Mouse (Mus musculus) lung, adult 18-20 months (tissue): ENCODE results near the gene St8sia4.

Experiments used
- DNase-seq, 2 experiments: peaks; one replicate each; pipeline ENCODE4 v3.0.0; 2022; ENCODE audit warnings: mixed read lengths in 2 of 2

The St8sia4 gene

DNA sequence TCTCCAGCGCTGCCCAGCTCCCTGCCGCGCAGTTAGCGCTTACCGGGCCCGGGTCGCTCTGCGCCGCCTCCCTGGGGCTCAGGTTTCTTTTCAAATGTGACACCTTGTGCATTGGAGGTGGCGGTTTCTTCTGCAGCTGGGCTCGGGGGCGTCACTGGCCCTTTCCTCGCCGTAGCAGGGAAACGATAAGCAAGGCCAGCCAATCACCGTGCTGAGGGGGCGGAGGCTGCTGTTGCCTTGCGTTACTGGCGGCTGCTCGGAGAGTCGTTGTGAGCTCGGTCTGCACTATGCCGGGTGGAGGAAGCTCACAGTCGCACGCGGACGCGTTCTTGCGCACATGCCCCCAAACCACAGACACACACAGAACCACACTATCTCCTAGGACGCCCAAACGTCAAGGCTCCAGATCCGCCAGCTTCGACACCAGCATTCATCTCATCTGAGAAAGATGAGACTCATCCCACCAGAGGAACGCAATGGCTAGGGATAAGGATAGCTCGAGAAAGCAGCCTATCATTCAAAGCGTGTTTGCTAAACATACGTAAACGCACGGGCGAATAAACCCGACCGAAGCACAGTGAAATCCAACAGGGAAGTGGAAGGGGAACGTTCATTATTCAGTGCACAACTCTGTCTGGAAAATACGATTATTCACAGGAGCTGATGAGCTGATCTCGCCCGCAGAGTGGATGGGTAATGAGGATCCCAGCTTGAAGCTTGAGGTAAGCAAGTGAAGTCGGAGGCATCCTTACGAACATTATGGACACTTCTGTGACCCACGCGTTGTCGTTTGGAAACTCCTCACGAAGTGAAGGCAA is at the start of gene St8sia4:
TSS of gene St8sia4 (minus strand) at position 137 of the 818 bp plus-strand sequence.
- peak; percentile 85 to 86 for DNase-seq

DNA sequence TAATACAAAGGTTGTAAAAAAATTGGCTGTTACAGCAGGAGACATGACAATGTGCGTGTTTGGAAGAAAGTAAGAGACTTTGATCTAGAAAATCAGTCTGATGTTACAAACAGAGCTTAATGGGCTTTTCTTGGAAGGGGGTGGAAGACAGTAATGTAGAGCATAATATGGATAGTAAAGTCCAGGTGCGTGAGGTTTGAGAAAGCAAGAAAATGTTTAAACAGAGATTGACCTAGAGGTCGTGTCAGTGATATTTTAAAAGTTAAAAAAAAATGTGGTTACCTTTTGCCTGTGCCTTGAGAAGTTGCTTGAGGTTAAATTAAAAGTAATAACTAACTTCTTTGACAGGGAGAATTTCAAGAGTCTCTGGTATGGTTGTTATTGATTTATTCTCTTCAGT is 41.8 kb upstream of the St8sia4 start:
- DNase-seq = no peak

DNA sequence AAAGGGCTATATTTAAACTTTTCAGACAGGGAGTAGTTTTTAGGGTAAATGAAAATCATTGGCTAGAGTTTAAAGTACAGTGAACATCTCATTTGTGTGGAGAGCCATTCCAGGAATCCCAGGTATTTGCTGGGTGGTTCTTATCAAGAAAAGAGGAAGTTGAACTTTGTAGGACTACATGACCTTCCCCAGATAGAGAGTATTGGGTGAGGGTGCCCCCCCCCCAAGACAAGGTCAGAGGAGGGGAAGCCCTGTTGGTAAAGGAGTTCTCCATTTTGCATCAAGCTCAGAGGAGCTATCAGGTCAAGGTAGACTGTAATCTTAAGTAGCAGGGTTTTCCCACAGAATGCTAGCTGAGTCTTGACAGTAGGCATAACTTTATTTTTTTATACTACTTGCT is 32.5 kb upstream of the St8sia4 start:
- no peak for DNase-seq

DNA sequence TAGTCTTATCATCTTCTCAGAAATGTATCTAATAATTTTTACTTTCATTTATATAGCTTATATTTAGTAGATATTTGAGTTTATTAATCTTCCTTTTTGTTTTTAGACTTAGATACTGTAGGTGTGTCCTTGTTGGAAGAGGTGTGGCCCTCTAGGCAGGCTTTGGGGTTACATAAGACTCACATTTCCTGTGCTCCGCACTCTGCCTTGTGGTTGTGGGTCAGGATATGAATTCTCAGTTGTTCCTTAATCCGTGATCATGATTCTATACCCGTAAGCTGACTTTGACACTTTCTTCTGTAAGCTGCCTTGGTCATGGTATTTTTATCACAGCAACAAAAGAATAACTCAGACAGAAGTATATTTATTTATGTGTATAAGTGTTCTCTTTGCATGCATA is 6.7 kb upstream of the St8sia4 start:
- DNase-seq = no peak

DNA sequence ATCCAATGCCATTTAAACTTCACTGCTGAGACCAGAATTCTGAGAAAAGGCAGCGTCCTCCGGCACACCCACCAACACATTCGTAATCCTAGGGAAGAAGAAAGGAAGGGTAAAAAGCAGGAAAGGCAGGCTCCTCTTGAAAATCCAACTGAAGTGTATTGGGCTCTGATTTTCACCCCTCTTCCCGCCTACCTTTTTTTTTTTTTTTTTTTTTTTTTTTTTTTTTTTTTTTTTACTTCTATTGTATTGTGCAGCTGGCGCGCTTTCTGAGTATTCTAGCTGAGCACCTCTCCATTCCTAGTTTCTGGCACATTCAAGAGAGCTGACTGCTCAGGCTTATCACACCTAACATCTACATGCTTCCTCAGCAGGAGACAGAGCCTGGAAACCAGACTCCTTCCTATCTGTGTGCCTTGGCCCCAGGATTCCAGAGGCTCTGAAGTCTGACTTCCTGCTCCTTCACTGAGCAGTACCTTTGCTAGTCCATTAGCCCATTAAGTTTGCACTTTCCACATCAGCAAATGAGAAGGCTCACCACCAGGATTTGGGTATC is 958 bp upstream of the St8sia4 start:
- DNase-seq = no peak

DNA sequence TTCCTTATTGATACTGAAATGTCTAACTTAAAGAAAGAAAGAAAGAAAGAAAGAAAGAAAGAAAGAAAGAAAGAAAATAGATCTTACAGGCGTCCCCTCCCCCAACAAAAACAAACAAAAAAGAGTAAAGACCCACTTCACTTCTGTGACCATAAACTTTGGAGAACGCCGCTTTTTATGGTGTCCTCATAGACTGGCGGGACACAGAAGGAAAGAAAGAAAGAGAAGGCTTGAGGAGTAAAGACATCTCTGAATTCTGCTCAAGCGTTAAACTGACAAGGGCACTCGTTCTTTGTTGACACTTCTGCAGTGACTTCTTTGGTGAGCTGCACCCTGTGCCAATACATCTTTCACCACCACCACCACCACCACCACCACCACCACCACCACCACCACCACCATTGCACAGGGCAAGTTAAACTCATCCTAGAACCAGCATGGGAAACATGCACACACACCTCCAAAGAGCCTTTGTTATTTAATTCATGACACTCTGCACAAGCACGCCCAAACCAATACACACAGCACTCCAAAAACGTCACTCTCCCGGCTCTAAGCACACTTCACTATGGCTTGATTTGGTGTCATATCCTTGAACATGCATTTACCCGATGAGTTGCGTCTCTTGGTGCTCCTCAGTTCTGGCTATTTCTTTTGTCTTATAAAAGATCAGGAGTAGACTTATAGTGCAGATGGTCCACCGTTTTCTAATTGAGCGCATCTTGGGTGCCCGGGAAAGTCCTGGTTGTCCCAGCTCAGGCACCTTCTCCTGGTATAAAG is 640 bp downstream of the St8sia4 start:
- no peak for DNase-seq

DNA sequence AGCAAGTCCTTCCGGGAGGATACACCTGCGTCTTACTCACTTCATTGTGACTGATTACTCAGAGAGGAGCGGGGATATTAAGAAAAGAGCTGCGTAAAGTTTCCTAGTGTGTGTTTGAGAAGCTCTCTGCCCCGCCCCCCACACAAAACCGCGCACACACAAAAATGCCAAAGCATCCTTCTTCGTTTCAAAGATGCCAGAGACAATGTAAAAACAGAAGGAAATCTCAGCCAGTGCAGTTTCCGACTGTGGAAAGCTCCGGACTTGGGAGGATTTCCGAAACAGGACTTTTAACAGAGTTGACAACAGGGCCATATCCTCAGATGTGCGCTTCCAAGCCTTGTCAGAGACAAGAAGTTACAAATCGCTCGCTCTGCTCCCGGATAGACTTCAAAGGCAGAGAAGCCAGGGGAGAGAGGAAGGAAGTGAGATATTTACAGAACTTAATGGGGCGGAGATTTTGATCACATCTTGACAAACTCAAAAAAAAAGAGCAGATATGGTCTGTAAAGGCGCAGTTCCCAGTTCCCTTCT is 1.4 kb downstream of the St8sia4 start:
- peak; percentile 24 to 50 for DNase-seq

DNA sequence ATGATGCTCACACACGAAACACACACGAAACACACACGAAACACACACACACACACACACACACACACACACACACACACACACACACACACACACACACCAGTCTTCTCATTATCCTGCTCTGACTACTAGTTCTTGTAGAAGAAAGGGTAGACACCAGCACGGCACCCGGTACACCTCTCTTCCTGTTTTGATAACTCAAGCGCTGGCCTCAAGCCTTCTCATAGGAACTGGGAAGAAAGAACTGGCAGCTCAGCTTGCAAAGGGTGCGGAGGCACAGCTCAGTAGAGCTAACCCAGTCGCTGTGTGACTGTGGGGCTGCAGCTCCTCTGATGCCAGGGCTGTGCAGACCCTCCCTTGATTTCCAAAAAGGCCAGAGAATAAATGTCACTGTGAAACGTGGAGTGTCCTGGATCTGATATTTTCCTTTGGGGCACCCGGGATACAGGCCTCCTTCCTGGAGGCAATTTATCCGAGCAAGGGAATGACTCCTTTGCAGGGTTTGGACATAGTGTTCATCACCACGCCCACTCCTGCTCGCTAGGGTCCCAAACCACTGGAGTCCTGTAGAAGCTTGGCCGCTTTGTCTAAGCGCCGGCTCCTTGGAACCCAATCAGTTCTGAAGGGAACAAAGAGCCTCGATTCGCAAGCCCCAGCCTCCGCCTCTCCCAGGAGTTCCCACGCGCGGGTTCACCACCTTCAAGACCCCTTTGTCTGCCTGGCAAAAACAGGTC is 2.2 kb downstream of the St8sia4 start:
- DNase-seq = peak in 1 of 2 experiments; percentile 15

DNA sequence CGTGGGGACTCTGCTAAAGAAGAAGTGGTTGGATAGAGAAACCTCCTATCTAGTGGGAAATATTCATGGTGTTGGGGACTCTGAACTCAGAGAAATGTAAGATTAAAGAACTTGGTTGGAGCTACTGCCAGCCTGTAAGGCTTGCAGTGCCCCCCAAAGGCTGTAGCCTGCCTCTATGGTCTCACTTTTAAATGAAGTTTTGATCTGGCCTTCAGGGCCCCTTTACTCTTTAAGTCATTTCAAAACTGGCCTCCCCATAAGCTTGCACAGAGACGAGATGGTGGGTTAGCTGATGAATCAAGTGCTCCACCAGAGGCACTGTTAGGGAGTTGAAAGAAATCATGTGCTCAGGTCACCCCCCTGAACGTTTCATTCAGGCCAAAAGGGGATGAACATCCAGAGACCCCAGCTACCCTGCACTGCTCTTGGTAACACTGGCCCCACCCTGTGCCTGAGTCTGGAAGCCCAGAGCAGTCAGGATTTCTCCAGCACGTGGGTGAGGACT is 3.0 kb downstream of the St8sia4 start:
- no peak for DNase-seq

DNA sequence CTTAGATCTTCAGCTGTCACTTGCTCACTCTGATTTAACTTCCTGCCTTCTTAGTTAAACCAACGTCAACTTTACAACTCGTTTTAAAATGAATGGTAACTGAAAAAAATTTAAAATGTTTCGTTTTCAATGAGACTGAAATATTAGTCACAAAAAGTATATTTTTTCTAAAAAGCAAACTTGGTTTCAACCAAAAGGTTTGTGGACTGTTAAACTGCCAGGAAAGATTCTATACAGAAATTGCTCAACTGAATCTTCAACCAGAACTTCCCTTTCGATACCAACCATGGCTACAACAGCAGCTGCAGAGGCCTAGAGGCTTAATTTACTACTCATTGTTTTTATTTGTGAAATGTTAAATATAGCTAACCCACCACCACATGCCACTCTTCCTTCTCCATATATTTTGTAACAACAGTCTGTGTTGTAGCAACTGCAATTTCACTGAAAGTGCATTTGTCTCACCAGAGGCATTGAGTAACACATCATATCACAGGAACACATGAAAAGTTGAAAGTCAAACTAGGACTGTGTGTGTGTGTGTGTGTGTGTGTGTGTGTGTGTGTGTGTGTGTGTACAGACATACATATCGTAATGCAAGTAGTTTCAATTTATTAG is 10.2 kb downstream of the St8sia4 start:
- no peak for DNase-seq

DNA sequence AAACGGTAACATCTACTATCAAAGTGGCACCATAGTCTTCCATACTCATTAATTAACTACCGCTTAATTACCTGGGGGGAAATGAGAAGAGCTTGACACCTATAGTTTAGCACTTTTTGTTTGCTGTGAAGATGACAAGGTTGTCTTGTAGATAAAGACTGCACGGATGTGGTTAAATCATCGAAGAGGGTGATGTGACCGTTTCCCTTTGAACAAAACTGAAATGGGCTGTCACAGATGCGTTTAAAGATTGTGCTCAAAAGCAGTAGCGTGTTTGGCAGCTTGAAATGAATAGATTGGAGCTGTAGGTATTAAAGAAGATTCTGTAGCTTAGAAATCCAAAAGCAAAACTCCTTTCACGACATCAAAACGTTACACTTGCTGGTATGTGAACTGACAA is 11.8 kb downstream of the St8sia4 start:
- DNase-seq = no peak

DNA sequence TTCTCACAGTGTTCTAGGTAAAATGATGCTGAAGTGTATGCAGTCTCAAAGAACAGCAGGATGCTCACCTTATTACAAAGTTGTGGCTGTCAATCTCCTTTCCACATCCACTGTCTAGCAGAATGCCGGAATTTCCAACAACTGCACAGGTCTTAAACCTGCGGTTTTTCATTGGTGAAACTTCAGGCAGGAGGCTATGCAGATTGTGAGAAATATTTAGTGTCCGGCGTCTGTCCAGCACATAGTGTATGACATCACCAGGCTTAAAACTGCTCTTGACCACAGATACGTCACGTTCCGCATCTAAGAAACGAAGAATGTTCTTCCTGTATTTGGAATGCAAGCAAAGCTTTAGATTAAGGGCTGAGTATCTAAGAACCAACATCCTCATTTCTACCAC is 13.9 kb downstream of the St8sia4 start:
- no peak for DNase-seq

DNA sequence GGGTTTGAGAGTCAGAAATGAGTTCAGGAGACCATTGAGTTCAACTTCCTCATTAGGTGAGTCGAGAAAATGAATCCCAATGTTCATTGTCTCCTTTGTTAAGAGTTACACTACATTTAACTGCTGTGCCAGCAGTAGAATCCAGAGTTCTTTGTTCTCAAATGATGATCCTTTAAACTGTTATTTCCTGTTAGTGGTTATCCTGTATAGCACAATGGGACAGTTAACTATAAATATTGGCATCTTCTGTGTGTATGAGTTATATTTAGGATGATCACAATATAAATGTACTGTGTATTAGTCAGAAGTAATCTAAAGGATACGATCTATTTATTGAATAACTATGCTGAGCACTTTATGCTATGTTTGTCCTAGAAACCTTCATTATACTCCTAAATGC is 23.1 kb downstream of the St8sia4 start:
- DNase-seq = no peak

DNA sequence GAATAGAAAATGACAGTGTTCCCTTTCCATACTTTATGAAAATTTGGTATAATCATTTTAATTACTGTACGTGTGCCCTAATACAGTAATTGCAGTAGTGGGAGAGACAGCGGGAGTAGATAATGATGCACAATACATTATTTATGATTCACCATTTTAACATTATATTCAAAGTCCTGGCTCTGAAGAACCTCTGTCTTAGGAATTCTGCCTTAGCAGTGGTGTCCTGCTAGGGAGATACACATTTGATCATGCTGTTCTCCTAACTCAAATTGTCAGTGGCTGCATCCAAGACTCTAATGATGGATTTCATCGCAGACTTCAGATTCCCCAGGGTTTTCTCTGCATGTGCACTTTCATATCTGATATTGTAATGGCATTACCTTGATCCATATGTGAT is 28.4 kb downstream of the St8sia4 start:
- DNase-seq = no peak

DNA sequence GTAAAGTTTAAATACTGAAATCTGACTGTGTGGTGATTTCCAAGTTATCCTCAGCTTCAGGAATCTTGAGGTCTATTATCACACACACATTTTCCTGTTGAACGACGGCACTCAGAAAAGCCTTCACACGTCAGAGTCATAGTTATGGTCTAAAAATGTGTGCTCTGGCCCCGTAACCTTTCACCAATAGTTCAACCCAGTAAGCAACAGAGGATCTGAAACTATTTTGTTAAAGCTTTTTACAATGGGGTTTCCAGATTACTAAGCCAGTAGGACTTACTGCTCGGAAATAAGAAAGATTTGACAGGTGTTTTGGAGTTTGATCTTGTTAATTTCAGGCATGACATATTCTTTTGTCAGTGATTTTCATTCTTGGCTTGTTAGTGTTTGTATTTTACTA is 43.0 kb downstream of the St8sia4 start:
- DNase-seq = no peak

DNA sequence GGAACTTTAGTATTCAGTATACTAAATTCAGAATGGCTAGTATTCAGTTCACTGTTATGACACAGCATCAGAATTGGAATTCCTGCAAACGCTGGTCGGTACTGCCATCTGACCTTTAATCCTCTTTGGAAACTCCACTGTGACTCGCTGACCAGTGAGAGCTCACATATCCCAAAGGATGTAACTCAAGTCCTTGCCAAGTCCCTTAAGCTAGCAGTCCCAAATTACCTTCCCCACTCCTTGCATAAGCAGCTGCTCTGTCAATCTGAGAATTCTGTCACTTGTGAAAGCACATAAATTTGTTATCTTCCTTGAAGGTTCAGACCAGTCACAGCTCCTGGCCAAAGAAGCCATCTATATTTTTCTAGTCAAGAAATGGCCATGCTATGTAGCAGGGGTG is 48.7 kb downstream of the St8sia4 start:
- no peak for DNase-seq

DNA sequence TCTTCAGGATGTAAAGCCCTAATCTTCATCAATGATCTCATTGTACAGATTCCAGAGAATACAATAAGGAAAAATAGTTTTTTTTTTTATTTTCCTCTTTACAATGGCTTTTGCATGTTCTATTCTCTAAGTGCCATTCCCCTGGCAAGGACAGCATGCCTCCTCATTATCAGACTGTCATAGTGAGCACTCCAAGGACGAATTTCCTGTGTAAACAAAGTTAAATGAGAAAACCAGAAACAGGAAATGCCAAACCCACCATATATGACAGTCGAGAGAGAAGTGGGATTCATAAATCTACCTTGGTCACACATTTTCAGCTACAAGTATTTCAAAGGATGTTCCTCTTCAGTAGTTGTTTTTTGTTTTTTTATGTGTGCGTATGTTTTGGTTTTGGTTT is 49.2 kb downstream of the St8sia4 start:
- no peak for DNase-seq

DNA sequence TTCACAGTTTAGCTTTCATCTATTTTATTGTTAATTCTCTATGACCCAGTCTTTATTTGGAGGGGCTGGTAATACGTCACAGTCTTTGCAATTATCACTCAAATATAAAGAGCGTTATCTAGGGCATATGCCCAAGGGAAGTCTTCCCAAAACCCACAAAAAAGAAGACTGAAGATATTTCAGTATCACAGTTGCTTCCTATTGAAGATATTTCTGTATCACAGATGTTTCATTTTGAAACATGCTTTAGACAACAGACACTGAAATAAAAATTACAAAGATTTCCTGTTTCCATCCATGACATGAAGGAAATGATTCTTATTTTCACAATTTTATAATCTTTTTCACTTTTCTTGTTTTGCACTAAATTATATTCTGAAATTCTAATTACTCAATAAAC is 57.4 kb downstream of the St8sia4 start:
- DNase-seq = no peak

DNA sequence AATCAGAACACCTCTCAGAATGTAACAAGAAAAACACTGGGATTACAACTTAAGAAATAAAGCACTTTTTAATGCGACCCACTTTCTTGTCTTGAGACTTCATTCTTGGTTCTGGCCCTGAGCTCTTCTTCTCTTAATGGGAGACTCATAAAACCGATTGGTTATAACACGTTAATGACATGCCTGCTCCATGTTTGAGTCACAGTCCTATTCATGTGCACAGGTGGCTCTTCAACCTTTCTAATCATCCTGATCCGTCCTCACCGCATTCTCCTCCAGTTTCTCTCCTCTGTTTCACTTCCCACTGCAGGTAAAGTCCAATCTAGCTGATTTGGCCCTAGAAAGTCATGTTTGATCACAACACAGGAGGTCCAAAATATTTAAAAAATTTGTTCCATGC is 58.3 kb downstream of the St8sia4 start:
- DNase-seq = no peak

DNA sequence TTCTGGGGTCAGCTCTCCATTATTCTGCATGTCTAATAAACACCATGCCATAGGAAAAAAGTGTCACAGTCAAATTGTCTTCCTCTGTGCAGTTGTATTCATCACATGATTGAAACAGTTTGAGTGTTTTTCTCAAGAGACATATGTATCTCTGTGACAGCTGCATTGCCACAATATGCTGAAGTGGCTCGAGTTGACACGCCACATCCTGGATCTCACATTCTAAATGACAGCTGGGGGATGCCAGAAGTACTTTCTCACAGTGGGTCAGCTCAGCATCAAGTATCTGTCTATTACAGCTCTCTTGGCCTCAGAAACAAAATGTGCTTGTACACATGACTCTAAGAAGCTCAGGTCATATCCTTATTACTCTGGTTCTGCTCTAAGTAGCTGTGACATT is 61.9 kb downstream of the St8sia4 start:
- DNase-seq = no peak

DNA sequence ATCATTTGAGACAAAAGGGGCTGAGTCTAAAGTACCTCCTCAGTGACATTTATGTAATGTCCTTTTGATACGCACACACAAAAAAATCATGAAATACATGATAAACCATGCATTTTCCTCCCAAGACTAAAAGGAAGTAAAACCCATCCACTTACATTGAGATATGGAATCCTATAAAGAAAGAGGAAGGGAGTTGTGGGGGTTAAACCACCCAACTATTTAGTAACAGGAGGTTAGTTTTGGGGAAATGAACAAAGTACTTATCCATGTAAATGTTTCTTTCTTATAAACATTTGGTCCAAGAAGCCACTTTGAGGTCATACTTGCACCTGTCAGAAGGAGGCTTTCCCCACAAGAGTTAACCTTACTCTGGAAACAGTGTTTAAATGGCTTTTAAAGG is 69.3 kb downstream of the St8sia4 start:
- DNase-seq = no peak

DNA sequence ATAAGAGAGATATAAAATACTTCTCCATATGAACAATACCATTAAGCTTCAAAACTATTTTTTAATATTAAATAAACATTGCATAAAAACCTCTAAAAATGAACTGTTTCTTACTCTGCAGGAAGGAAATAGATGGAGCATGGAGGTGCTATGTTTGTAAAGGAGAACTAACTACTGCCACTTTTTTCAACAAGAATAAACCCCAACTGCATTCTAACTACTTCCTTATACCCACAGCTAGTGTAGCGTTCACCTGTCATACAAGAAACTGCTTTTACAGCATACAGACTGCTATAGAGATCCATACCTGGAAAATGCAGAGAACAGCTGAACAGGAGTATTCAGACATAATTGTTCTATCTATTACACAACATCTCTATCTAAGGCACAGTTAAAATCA is 70.5 kb downstream of the St8sia4 start:
- DNase-seq = no peak
